Mouse (Mus musculus): ENCODE measurements at regions not wholly inside any gene's neighbourhood (a gene's known extent, or its start where the extent isn't known, plus 50 kb on each side); places are given as distances from the start of the nearest gene placed in this dataset.

- WGBS: 93% methylated on average over 8 of the region's 8 CpGs
- H3K27ac ChIP-seq (ENCODE audit: low read depth, low read length): no peak overlapping the region
These were observed 186.8 kb downstream of the Katnal1 start for GRCm38 (mm10) chr5:148742158-148742835.

GRCm38 (mm10) chr5:148741267-148742004 is 187.7 kb downstream of the Katnal1 start:
- no peak overlapping the region for H3K27ac ChIP-seq (ENCODE audit: low read depth, low read length)

More at GRCm38 (mm10) chr5:148742158-148742835, 186.8 kb downstream of the Katnal1 start:
- Histone ChIP-seq H3K4me3 (ENCODE audit: low read depth, low read length) (no peak overlapping the region), H3K27me3 (replicated peaks; ENCODE audit: control insufficient read depth, insufficient read depth, low read length) (no peaks in the 10 kb centered on the region), H3K4me1 (ENCODE audit: control insufficient read depth, insufficient read depth, low read length) (no peaks in the 10 kb centered on the region), H3K9ac (ENCODE audit: low read length) (no peak overlapping the region), H3K36me3 (ENCODE audit: control insufficient read depth, insufficient read depth, low read length) (no peaks in the 10 kb centered on the region), H3K9me3 (replicated peaks; ENCODE audit: control insufficient read depth, low read length) (no peaks in the 10 kb centered on the region), H3K4me2 (ENCODE audit: low read length) (no peak overlapping the region)
- DNase-seq (ENCODE audit: low spot score) (no peak), ATAC-seq (no peak)

GRCm38 (mm10) chr5:148740366-148741266 is 188.0 kb upstream of the Ubl3 start:
- Histone ChIP-seq H3K9me3 (replicated peaks; ENCODE audit: control insufficient read depth, low read length) (no peaks in the 10 kb centered on the region), H3K9ac (ENCODE audit: low read length) (no peak overlapping the region), H3K4me1 (ENCODE audit: control insufficient read depth, insufficient read depth, low read length) (no peaks in the 10 kb centered on the region), H3K27me3 (replicated peaks; ENCODE audit: control insufficient read depth, insufficient read depth, low read length) (no peaks in the 10 kb centered on the region), H3K36me3 (ENCODE audit: control insufficient read depth, insufficient read depth, low read length) (no peaks in the 10 kb centered on the region), H3K27ac (ENCODE audit: low read depth, low read length) (no peak overlapping the region), H3K4me2 (ENCODE audit: low read length) (no peak overlapping the region), H3K4me3 (ENCODE audit: low read depth, low read length) (no peak overlapping the region)
- ATAC-seq (no peak), DNase-seq (ENCODE audit: low spot score) (peak; percentile 31)
- WGBS: 74% methylated on average over 15 of the region's 15 CpGs

More at GRCm38 (mm10) chr5:148741267-148742004, 187.7 kb downstream of the Katnal1 start:
- H3K9me3 ChIP-seq (replicated peaks; ENCODE audit: control insufficient read depth, low read length): no peaks in the 10 kb centered on the region
- no peak overlapping the region for H3K4me2 ChIP-seq (ENCODE audit: low read length)
- no peak for DNase-seq (ENCODE audit: low spot score)
- no peak overlapping the region for H3K4me3 ChIP-seq (ENCODE audit: low read depth, low read length)
- H3K36me3 ChIP-seq (ENCODE audit: control insufficient read depth, insufficient read depth, low read length): no peaks in the 10 kb centered on the region
- no peaks in the 10 kb centered on the region for H3K27me3 ChIP-seq (replicated peaks; ENCODE audit: control insufficient read depth, insufficient read depth, low read length)
- H3K4me1 ChIP-seq (ENCODE audit: control insufficient read depth, insufficient read depth, low read length): no peaks in the 10 kb centered on the region
- no peak overlapping the region for H3K9ac ChIP-seq (ENCODE audit: low read length)
- WGBS: 85% methylated on average over 19 of the region's 19 CpGs
- no peak for ATAC-seq

- ATAC-seq: no peak
- WGBS: 85% methylated on average over 2 of the region's 2 CpGs
- H3K4me1 ChIP-seq (ENCODE audit: control insufficient read depth, insufficient read depth, low read length): no peaks in the 10 kb centered on the region
These were observed 187.1 kb upstream of the Ubl3 start for GRCm38 (mm10) chr5:148739672-148740071.

GRCm38 (mm10) chr5:148739141-148739540 is 186.6 kb upstream of the Ubl3 start:
- no peak overlapping the region for H3K4me3 ChIP-seq (ENCODE audit: low read depth, low read length)
- ATAC-seq (no peak), DNase-seq (ENCODE audit: low spot score) (no peak)
- no peaks in the 10 kb centered on the region for H3K27me3 ChIP-seq (replicated peaks; ENCODE audit: control insufficient read depth, insufficient read depth, low read length)
- no peak overlapping the region for H3K4me2 ChIP-seq (ENCODE audit: low read length)
- H3K27ac ChIP-seq (ENCODE audit: low read depth, low read length): no peak overlapping the region
- no peaks in the 10 kb centered on the region for H3K4me1 ChIP-seq (ENCODE audit: control insufficient read depth, insufficient read depth, low read length)
- H3K9me3 ChIP-seq (replicated peaks; ENCODE audit: control insufficient read depth, low read length): no peaks in the 10 kb centered on the region
- 83% methylated on average over 3 of the region's 3 CpGs for WGBS
- H3K9ac ChIP-seq (ENCODE audit: low read length): no peak overlapping the region
- no peaks in the 10 kb centered on the region for H3K36me3 ChIP-seq (ENCODE audit: control insufficient read depth, insufficient read depth, low read length)

More at GRCm38 (mm10) chr5:148739672-148740071, 187.1 kb upstream of the Ubl3 start:
- no peak overlapping the region for H3K4me3 ChIP-seq (ENCODE audit: low read depth, low read length)
- H3K27me3 ChIP-seq (replicated peaks; ENCODE audit: control insufficient read depth, insufficient read depth, low read length): no peaks in the 10 kb centered on the region
- DNase-seq (ENCODE audit: low spot score): no peak
- no peak overlapping the region for H3K4me2 ChIP-seq (ENCODE audit: low read length)
- no peak overlapping the region for H3K27ac ChIP-seq (ENCODE audit: low read depth, low read length)
- H3K36me3 ChIP-seq (ENCODE audit: control insufficient read depth, insufficient read depth, low read length): no peaks in the 10 kb centered on the region
- no peak overlapping the region for H3K9ac ChIP-seq (ENCODE audit: low read length)
- H3K9me3 ChIP-seq (replicated peaks; ENCODE audit: control insufficient read depth, low read length): no peaks in the 10 kb centered on the region

GRCm38 (mm10) chr5:148729541-148729940 is 177.0 kb upstream of the Ubl3 start:
- H3K27me3 ChIP-seq (replicated peaks; ENCODE audit: control insufficient read depth, insufficient read depth, low read length): no peaks in the 10 kb centered on the region
- ATAC-seq (no peak), DNase-seq (ENCODE audit: low spot score) (no peak)
- no peak overlapping the region for H3K9ac ChIP-seq (ENCODE audit: low read length)
- no peak overlapping the region for H3K4me2 ChIP-seq (ENCODE audit: low read length)
- H3K4me1 ChIP-seq (ENCODE audit: control insufficient read depth, insufficient read depth, low read length): no peaks in the 10 kb centered on the region
- no peaks in the 10 kb centered on the region for H3K36me3 ChIP-seq (ENCODE audit: control insufficient read depth, insufficient read depth, low read length)
- H3K9me3 ChIP-seq (replicated peaks; ENCODE audit: control insufficient read depth, low read length): no peaks in the 10 kb centered on the region
- no peak overlapping the region for H3K4me3 ChIP-seq (ENCODE audit: low read depth, low read length)
- H3K27ac ChIP-seq (ENCODE audit: low read depth, low read length): no peak overlapping the region
- WGBS: 77% methylated on average over 15 of the region's 15 CpGs

- ATAC-seq (no peak), DNase-seq (ENCODE audit: low spot score) (no peak)
- no peak overlapping the region for H3K4me3 ChIP-seq (ENCODE audit: low read depth, low read length)
- H3K9me3 ChIP-seq (replicated peaks; ENCODE audit: control insufficient read depth, low read length): no peaks in the 10 kb centered on the region
- no peaks in the 10 kb centered on the region for H3K27me3 ChIP-seq (replicated peaks; ENCODE audit: control insufficient read depth, insufficient read depth, low read length)
- 56% methylated on average over 1 of the region's 1 CpGs for WGBS
- no peaks in the 10 kb centered on the region for H3K4me1 ChIP-seq (ENCODE audit: control insufficient read depth, insufficient read depth, low read length)
- no peaks in the 10 kb centered on the region for H3K36me3 ChIP-seq (ENCODE audit: control insufficient read depth, insufficient read depth, low read length)
- H3K27ac ChIP-seq (ENCODE audit: low read depth, low read length): no peak overlapping the region
- H3K4me2 ChIP-seq (ENCODE audit: low read length): no peak overlapping the region
- H3K9ac ChIP-seq (ENCODE audit: low read length): no peak overlapping the region
These were observed 175.9 kb upstream of the Ubl3 start for GRCm38 (mm10) chr5:148728492-148728891.

GRCm38 (mm10) chr5:148726442-148726841 is 173.9 kb upstream of the Ubl3 start:
- Histone ChIP-seq H3K4me1 (ENCODE audit: control insufficient read depth, insufficient read depth, low read length) (no peaks in the 10 kb centered on the region), H3K27me3 (replicated peaks; ENCODE audit: control insufficient read depth, insufficient read depth, low read length) (no peaks in the 10 kb centered on the region), H3K9ac (ENCODE audit: low read length) (no peak overlapping the region), H3K27ac (ENCODE audit: low read depth, low read length) (no peak overlapping the region), H3K36me3 (ENCODE audit: control insufficient read depth, insufficient read depth, low read length) (no peaks in the 10 kb centered on the region), H3K4me2 (ENCODE audit: low read length) (no peak overlapping the region), H3K9me3 (replicated peaks; ENCODE audit: control insufficient read depth, low read length) (no peaks in the 10 kb centered on the region), H3K4me3 (ENCODE audit: low read depth, low read length) (no peak overlapping the region)
- DNase-seq (ENCODE audit: low spot score): no peak
- ATAC-seq: no peak
- 74% methylated on average over 7 of the region's 7 CpGs for WGBS

Data from forebrain, embryonic 14.5 days (tissue).